Comparison of ENCODE assay signal across 10 mouse cellular contexts in the genomic region with DNA sequence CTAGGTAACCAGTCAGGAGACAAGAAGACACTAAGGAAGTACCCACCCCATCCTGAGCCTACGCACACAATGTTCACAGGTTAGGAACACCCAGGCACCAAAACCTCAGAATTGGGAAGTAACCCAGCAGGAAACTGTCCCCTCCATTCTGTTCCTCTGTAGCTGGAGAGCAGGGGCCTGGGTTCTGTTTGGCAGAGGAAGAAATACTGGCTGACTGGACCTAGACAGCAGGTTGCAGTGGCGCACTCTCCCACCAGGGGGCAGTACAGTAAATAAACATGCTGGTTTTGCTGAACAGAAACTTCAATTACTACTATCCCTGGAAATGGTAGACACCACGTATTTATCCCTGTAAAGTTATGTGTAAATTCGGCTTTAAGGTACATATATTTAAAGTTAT. TPM values are rescaled to one million over a fixed set of nuclear protein-coding genes. Genes with fewer than 3 reads are reported as not detected.
A peak's percentile ranks its signal among the peaks of the same experiment; 100 is the strongest.
DNase-seq lines count a peak whose midpoint lies in the region; ATAC-seq and TF ChIP-seq lines count a peak whose summit lies in the region.
"Had no signal": no experiment of that assay in that cellular context is flagged by ENCODE, and none has a peak within 500 bp of the region (broad histone marks: within the 10 kb centered on the region; RNA-seq: fewer than 3 reads in every experiment).

No protein-coding gene starts in this region.

- H3K36me3 ChIP-seq in midbrain, embryonic 10.5 days, result no peaks in the 10 kb centered on the region
- H3K36me3 ChIP-seq in midbrain, embryonic 16.5 days (ENCODE audit: control insufficient read depth, insufficient read depth, low read length), result no peaks in the 10 kb centered on the region
- H3K36me3 ChIP-seq in hindbrain, postnatal 0 days (ENCODE audit: insufficient read depth, low read length), result no peaks in the 10 kb centered on the region
- no peaks in the 10 kb centered on the region for H3K36me3 ChIP-seq in liver, embryonic 11.5 days (ENCODE audit: control insufficient read depth, insufficient read depth, low read length)

- no peak overlapping the region for H3K27ac ChIP-seq in midbrain, embryonic 10.5 days (replicated peaks)
- no peak overlapping the region for H3K27ac ChIP-seq in midbrain, embryonic 16.5 days (ENCODE audit: low read length)
- no peak overlapping the region for H3K27ac ChIP-seq in cortical plate, adult 2 months (ENCODE audit: insufficient read depth, low read length)
- no peak overlapping the region for H3K27ac ChIP-seq in hindbrain, postnatal 0 days
- no peak overlapping the region for H3K27ac ChIP-seq in liver, embryonic 11.5 days (ENCODE audit: low read depth, low read length)
- H3K27ac ChIP-seq: macrophage had no signal

- TF ChIP-seq CTCF in cortical plate, adult 2 months (IDR thresholded peaks at IDR 0.05; ENCODE audit: extremely low read depth, insufficient read depth, low read length), result peak; percentile 85
- peak; percentile 90 for TF ChIP-seq CTCF in hindbrain, postnatal 0 days (IDR thresholded peaks at IDR 0.05; ENCODE audit: low read depth)

- no peak overlapping the region for H3K4me2 ChIP-seq in midbrain, embryonic 16.5 days (ENCODE audit: low read length)
- no peak overlapping the region for H3K4me2 ChIP-seq in hindbrain, postnatal 0 days (ENCODE audit: low read depth, low read length)
- no peak overlapping the region for H3K4me2 ChIP-seq in liver, embryonic 11.5 days

- no peak for ATAC-seq in midbrain, embryonic 16.5 days
- ATAC-seq in hindbrain, postnatal 0 days, result 0 out of 2 replicates have a peak, but pooled peaks have one; percentile 28
- no peak for ATAC-seq in liver, embryonic 11.5 days (replicated peaks; ENCODE audit: low FRiP score)

- no peak overlapping the region for H3K9ac ChIP-seq in midbrain, embryonic 16.5 days (ENCODE audit: low read depth, low read length)
- no peak overlapping the region for H3K9ac ChIP-seq in hindbrain, postnatal 0 days (replicated peaks; ENCODE audit: low read length)
- no peak overlapping the region for H3K9ac ChIP-seq in liver, embryonic 11.5 days (ENCODE audit: low read depth, low read length)

- peak; percentile 65 for DNase-seq in midbrain, embryonic 10.5 days (ENCODE audit: low spot score)
- DNase-seq in ZHBTc4 (ENCODE audit: low read depth, low spot score), result peak; percentile 79
- DNase-seq in hindbrain, postnatal 0 days (ENCODE audit: low spot score), result peak; percentile 86
- DNase-seq in liver, embryonic 11.5 days (ENCODE audit: low spot score), result peak; percentile 64
- peak; percentile 87 for DNase-seq in retina, embryonic 14.5 days (ENCODE audit: low spot score)
- peak; percentile 64 to 67 for DNase-seq in urinary bladder, postnatal 36 days (ENCODE audit: low spot score in 2 of 2)

- no peaks in the 10 kb centered on the region for H3K9me3 ChIP-seq in midbrain, embryonic 10.5 days (replicated peaks)
- H3K9me3 ChIP-seq in midbrain, embryonic 16.5 days (replicated peaks; ENCODE audit: control insufficient read depth, low read length, poor library complexity, severe bottlenecking), result no peaks in the 10 kb centered on the region
- H3K9me3 ChIP-seq in hindbrain, postnatal 0 days (ENCODE audit: low read length), result no peaks in the 10 kb centered on the region
- H3K9me3 ChIP-seq in liver, embryonic 11.5 days (ENCODE audit: control insufficient read depth, low read length), result no peaks in the 10 kb centered on the region

- TF ChIP-seq POLR2A in cortical plate, adult 2 months (IDR thresholded peaks at IDR 0.05; ENCODE audit: extremely low read depth, insufficient read depth, low read length), result no peak

- WGBS in midbrain, embryonic 10.5 days, result 34% methylated on average over 4 of the region's 4 CpGs
- 33% methylated on average over 4 of the region's 4 CpGs for WGBS in midbrain, embryonic 16.5 days
- 26% methylated on average over 4 of the region's 4 CpGs for WGBS in hindbrain, postnatal 0 days
- WGBS in liver, embryonic 11.5 days, result 20% methylated on average over 4 of the region's 4 CpGs

- H3K27me3 ChIP-seq in midbrain, embryonic 10.5 days (ENCODE audit: low read depth, poor library complexity, severe bottlenecking), result peaks cover under 1% of the 10 kb centered on the region; the same call in 1 of the 2 replicates
- no peaks in the 10 kb centered on the region for H3K27me3 ChIP-seq in midbrain, embryonic 16.5 days (ENCODE audit: control insufficient read depth, insufficient read depth, low read depth, low read length)
- H3K27me3 ChIP-seq in hindbrain, postnatal 0 days (ENCODE audit: insufficient read depth, low read length), result no peaks in the 10 kb centered on the region
- no peaks in the 10 kb centered on the region for H3K27me3 ChIP-seq in liver, embryonic 11.5 days (replicated peaks; ENCODE audit: control insufficient read depth, insufficient read depth, low read length)

- H3K4me3 ChIP-seq in midbrain, embryonic 10.5 days, result no peak overlapping the region
- no peak overlapping the region for H3K4me3 ChIP-seq in midbrain, embryonic 16.5 days (ENCODE audit: low read depth, low read length)
- no peak overlapping the region for H3K4me3 ChIP-seq in cortical plate, adult 2 months (ENCODE audit: insufficient read depth, low read length)
- H3K4me3 ChIP-seq in hindbrain, postnatal 0 days (ENCODE audit: low read length), result no peak overlapping the region
- no peak overlapping the region for H3K4me3 ChIP-seq in liver, embryonic 11.5 days (ENCODE audit: low read depth, low read length)
- H3K4me3 ChIP-seq: erythroblast, embryonic 14.5 days had no signal

- no peaks in the 10 kb centered on the region for H3K4me1 ChIP-seq in midbrain, embryonic 10.5 days
- H3K4me1 ChIP-seq in midbrain, embryonic 16.5 days (ENCODE audit: control insufficient read depth, insufficient read depth, low read length), result no peaks in the 10 kb centered on the region
- H3K4me1 ChIP-seq in cortical plate, adult 2 months (ENCODE audit: control insufficient read depth, insufficient read depth, low read length), result peaks cover 5% of the 10 kb centered on the region; the same call in 1 of the 2 replicates
- H3K4me1 ChIP-seq in hindbrain, postnatal 0 days (ENCODE audit: insufficient read depth, low read length), result no peaks in the 10 kb centered on the region
- no peaks in the 10 kb centered on the region for H3K4me1 ChIP-seq in liver, embryonic 11.5 days (replicated peaks; ENCODE audit: control insufficient read depth, insufficient read depth, low read length)

RNA-seq across cellular contexts. Expression of a gene that starts 7.1 kb away (rescaled TPM):
- 3.6 and 3.8 TPM in 2 replicates for polyA plus RNA-seq in midbrain, embryonic 10.5 days (2016; fragmentation: Nextera tagmentation; extraction: Ambion mirVana)
- polyA plus RNA-seq in midbrain, embryonic 16.5 days (2015; fragmentation: Nextera tagmentation; extraction: Ambion mirVana), result 1.8 and 3.2 TPM in 2 replicates
- polyA plus RNA-seq in cortical plate, adult 2 months (2012; rRNA removed), result 1.2 and 1.4 TPM in 2 replicates
- 2.8 and 4.1 TPM in 2 replicates for total RNA-seq in hindbrain, postnatal 0 days (2014; rRNA removed)
- 1.8 and 2.0 TPM in 2 replicates for polyA plus RNA-seq in hindbrain, postnatal 0 days (2015; fragmentation: Nextera tagmentation; extraction: Ambion mirVana)
- 4.0 and 4.3 TPM in 2 replicates for polyA plus RNA-seq in liver, embryonic 11.5 days (2014; fragmentation: Nextera tagmentation; extraction: Ambion mirVana)

RNA-seq across cellular contexts. Expression of a gene that starts 10.8 kb away (rescaled TPM):
- 0.62 and 0.84 TPM in 2 replicates for polyA plus RNA-seq in midbrain, embryonic 10.5 days (2016; fragmentation: Nextera tagmentation; extraction: Ambion mirVana)
- 29.4 and 36.2 TPM in 2 replicates for polyA plus RNA-seq in midbrain, embryonic 16.5 days (2015; fragmentation: Nextera tagmentation; extraction: Ambion mirVana)
- 145 and 176 TPM in 2 replicates for polyA plus RNA-seq in cortical plate, adult 2 months (2012; rRNA removed)
- 35.7 and 44.6 TPM in 2 replicates for total RNA-seq in hindbrain, postnatal 0 days (2014; rRNA removed)
- 26.3 and 30.0 TPM in 2 replicates for polyA plus RNA-seq in hindbrain, postnatal 0 days (2015; fragmentation: Nextera tagmentation; extraction: Ambion mirVana)
- polyA plus RNA-seq in liver, embryonic 11.5 days (2014; fragmentation: Nextera tagmentation; extraction: Ambion mirVana), result 0.18 and 0.29 TPM in 2 replicates
- polyA plus RNA-seq: erythroblast, embryonic 14.5 days had no signal

Comparison
In these comparisons a context has a peak if more than half of its experiments do, and no peak if none do; other contexts are left out.
1. RNA of a gene that starts 10.8 kb away (polyA plus RNA-seq): 145 to 176 TPM in cortical plate, adult 2 months, 29.4 to 36.2 TPM in midbrain, embryonic 16.5 days and 26.3 to 30.0 TPM in hindbrain, postnatal 0 days; 0.62 to 0.84 TPM in midbrain, embryonic 10.5 days and 0.18 to 0.29 TPM in liver, embryonic 11.5 days; every median in the first group is over 10 times any median in the second.
2. Peak in every context shown above with its lines, with median percentiles within 50 percentile points of each other: DNase-seq.